In the genomic region with DNA sequence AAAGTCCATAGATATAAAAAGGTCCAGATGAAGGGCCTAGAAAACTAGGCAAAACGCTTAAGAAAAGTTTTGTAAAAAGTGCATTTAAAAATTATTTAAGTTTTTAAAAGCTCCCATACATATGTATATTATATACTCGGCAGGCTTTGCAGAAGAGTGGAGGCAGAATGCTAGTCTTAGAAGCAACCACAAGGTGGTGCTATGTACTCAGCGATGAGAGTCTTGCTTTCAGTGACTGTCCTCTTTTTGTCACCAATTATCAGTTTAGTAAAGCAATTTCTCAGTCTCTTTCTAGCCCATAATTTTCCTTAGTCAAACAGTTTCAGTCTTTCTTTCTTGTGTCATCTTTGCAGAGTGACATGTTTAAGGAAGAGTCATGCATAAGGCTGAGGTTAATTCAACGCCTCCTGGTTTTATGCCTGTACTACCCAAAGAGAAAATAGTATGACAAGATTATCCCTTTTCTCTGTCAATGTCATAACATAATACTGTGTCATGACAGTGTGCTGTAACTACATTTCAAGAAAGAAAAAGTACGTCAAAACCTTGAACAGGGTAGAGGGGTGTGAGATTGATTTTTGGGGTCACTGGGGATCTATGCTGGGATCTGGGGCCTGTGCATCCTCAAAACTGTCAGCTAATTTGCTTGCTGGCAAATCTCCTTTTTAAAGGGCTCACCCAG, we compare ENCODE assay signal across 8 mouse cellular contexts. TPM values are rescaled to one million over a fixed set of nuclear protein-coding genes. Genes with fewer than 3 reads are reported as not detected.
DNase-seq lines count a peak whose midpoint lies in the region; ATAC-seq lines count a peak whose summit lies in the region.

No protein-coding gene starts in this region.

- H3K9ac ChIP-seq in neural tube, embryonic 11.5 days (ENCODE audit: low read length): no peak overlapping the region
- H3K9ac ChIP-seq in intestine, embryonic 15.5 days: no peak overlapping the region
- H3K9ac ChIP-seq in liver, embryonic 12.5 days: no peak overlapping the region

- H3K4me2 ChIP-seq in neural tube, embryonic 11.5 days (ENCODE audit: low read depth): no peak overlapping the region
- H3K4me2 ChIP-seq in intestine, embryonic 15.5 days (replicated peaks): no peak overlapping the region
- no peak overlapping the region for H3K4me2 ChIP-seq in liver, embryonic 12.5 days

- H3K27ac ChIP-seq in neural tube, embryonic 11.5 days (ENCODE audit: low read depth, low read length): no peak overlapping the region
- H3K27ac ChIP-seq in intestine, embryonic 15.5 days: no peak overlapping the region
- no peak overlapping the region for H3K27ac ChIP-seq in liver, embryonic 12.5 days

- no peak for DNase-seq in neural tube, embryonic 11.5 days (ENCODE audit: low spot score)
- no peak for DNase-seq in neural tube, embryonic 10.5 days (ENCODE audit: extremely low spot score, low spot score)
- peak; percentile 35 to 55 for DNase-seq in adrenal gland, postnatal 36 days
- no peak for DNase-seq in urinary bladder, adult 18-20 months (ENCODE audit: low spot score in 2 of 2)

- H3K36me3 ChIP-seq in neural tube, embryonic 11.5 days (ENCODE audit: control insufficient read depth, insufficient read depth, low read length): no peaks in the 10 kb centered on the region
- H3K36me3 ChIP-seq in intestine, embryonic 15.5 days: no peaks in the 10 kb centered on the region
- no peaks in the 10 kb centered on the region for H3K36me3 ChIP-seq in liver, embryonic 12.5 days

- no peaks in the 10 kb centered on the region for H3K9me3 ChIP-seq in neural tube, embryonic 11.5 days (ENCODE audit: control insufficient read depth, low read length)
- H3K9me3 ChIP-seq in intestine, embryonic 15.5 days: no peaks in the 10 kb centered on the region
- H3K9me3 ChIP-seq in liver, embryonic 12.5 days (replicated peaks): no peaks in the 10 kb centered on the region

- WGBS in neural tube, embryonic 11.5 days: 31% methylated on average over 5 of the region's 5 CpGs
- 25% methylated on average over 5 of the region's 5 CpGs for WGBS in intestine, embryonic 15.5 days
- 28% methylated on average over 5 of the region's 5 CpGs for WGBS in liver, embryonic 12.5 days (ENCODE audit: insufficient replicate concordance)

- no peak overlapping the region for H3K4me3 ChIP-seq in neural tube, embryonic 11.5 days (ENCODE audit: low read depth, low read length)
- H3K4me3 ChIP-seq in intestine, embryonic 15.5 days (replicated peaks): no peak overlapping the region
- H3K4me3 ChIP-seq in liver, embryonic 12.5 days: no peak overlapping the region

- H3K4me1 ChIP-seq in neural tube, embryonic 11.5 days (ENCODE audit: control insufficient read depth, insufficient read depth, low read length): no peaks in the 10 kb centered on the region
- H3K4me1 ChIP-seq in intestine, embryonic 15.5 days (replicated peaks): no peaks in the 10 kb centered on the region
- H3K4me1 ChIP-seq in liver, embryonic 12.5 days: no peaks in the 10 kb centered on the region

- no peaks in the 10 kb centered on the region for H3K27me3 ChIP-seq in neural tube, embryonic 11.5 days (ENCODE audit: control insufficient read depth, insufficient read depth, low read length)
- H3K27me3 ChIP-seq in intestine, embryonic 15.5 days (replicated peaks): no peaks in the 10 kb centered on the region
- no peaks in the 10 kb centered on the region for H3K27me3 ChIP-seq in liver, embryonic 12.5 days (replicated peaks)

- peak; percentile 51; the same call in 1 of the 2 replicates for ATAC-seq in neural tube, embryonic 11.5 days (ENCODE audit: insufficient read depth, low FRiP score, low TSS enrichment)
- peak; percentile 76 for ATAC-seq in erythroblast, adult 5-6 weeks (replicated peaks; ENCODE audit: low FRiP score, poor library complexity, severe bottlenecking)
- peak; percentile 75 for ATAC-seq in intestine, embryonic 15.5 days
- ATAC-seq in liver, embryonic 12.5 days: peak; percentile 4; the same call in 1 of the 2 replicates
- ATAC-seq in neutrophil, adult 5-6 weeks (ENCODE audit: extremely low read depth, insufficient number of reproducible peaks, low FRiP score, poor library complexity, severe bottlenecking): peak; percentile 44; the same call in 1 of the 2 replicates

RNA-seq across cellular contexts. Expression of gene Aplnr, which starts 12.7 kb away (rescaled TPM):
- 35.2 and 37.1 TPM in 2 replicates for polyA plus RNA-seq in neural tube, embryonic 11.5 days (2014; fragmentation: Nextera tagmentation; extraction: Ambion mirVana)
- 10 to 100 TPM; 20.0 to 27.1 TPM for total RNA-seq in adrenal gland, postnatal 36 days (2021)
- total RNA-seq in erythroblast, adult 5-6 weeks (2015; ENCODE audit: low replicate concordance): 0.63 TPM in 1 of 2 replicates, not detected in the other
- total RNA-seq in erythroblast, adult 5-6 weeks (2017; ENCODE audit: low replicate concordance): 0.34 and 0.70 TPM in 2 replicates
- 59.6 and 64.8 TPM in 2 replicates for polyA plus RNA-seq in intestine, embryonic 15.5 days (2015; fragmentation: Nextera tagmentation; extraction: Ambion mirVana)
- polyA plus RNA-seq in liver, embryonic 12.5 days (2016; fragmentation: Nextera tagmentation; extraction: Ambion mirVana): 5.1 and 5.3 TPM in 2 replicates
- total RNA-seq in neutrophil, adult 5-6 weeks (2017): 0.47 TPM in 1 of 2 replicates, not detected in the other

Comparison
In these comparisons a context has a peak if more than half of its experiments do, and no peak if none do; other contexts are left out.
1. ATAC-seq: peak in every context shown above with its lines; median percentile 76 in erythroblast, adult 5-6 weeks; 75 in intestine, embryonic 15.5 days; 51 in neural tube, embryonic 11.5 days; 44 in neutrophil, adult 5-6 weeks; 4 in liver, embryonic 12.5 days.
2. DNase-seq: peak in adrenal gland, postnatal 36 days (2 of 2); none in neural tube, embryonic 11.5 days (single experiment), neural tube, embryonic 10.5 days (single experiment) and urinary bladder, adult 18-20 months (0 of 2).
3. RNA of gene Aplnr, which starts 12.7 kb away (total RNA-seq): 20.0 to 27.1 TPM in adrenal gland, postnatal 36 days; 0.47 TPM in neutrophil, adult 5-6 weeks and 0.34 to 0.70 TPM in erythroblast, adult 5-6 weeks; every median in the first group is over 10 times any median in the second.